Mouse (Mus musculus): ENCODE measurements around the gene Mprip. TPM values are rescaled to one million over a fixed set of nuclear protein-coding genes. Genes with fewer than 3 reads are reported as not detected.
"Not testable (repeated sequence)": the region's sequence is repeated elsewhere in the genome, so short reads cannot be mapped to it uniquely, and the experiment has no call there.

Mprip gene
- polyA plus RNA-seq, 1 experiment from 2014 or later: 24.6 TPM

GRCm38 (mm10) chr11:59733600-59733999, 72.5 kb downstream of the Mprip start:
- H3K4me3 ChIP-seq; H3K27me3 ChIP-seq (ENCODE audit: low read depth, poor library complexity, severe bottlenecking); H3K9me3 ChIP-seq (replicated peaks); DNase-seq (ENCODE audit: low spot score); H3K27ac ChIP-seq (replicated peaks): not testable (repeated sequence)
- 78% methylated on average over 5 of the region's 5 CpGs for WGBS
- H3K4me1 ChIP-seq: peaks cover 13% of the 10 kb centered on the region; the same call in 1 of the 2 replicates
- H3K36me3 ChIP-seq: peaks cover 94% of the 10 kb centered on the region

GRCm38 (mm10) chr11:59734335-59734734, 73.2 kb downstream of the Mprip start:
- 97% methylated on average over 1 of the region's 1 CpGs for WGBS
- no peak for DNase-seq (ENCODE audit: low spot score)

GRCm38 (mm10) chr11:59735938-59736337, 74.8 kb downstream of the Mprip start:
- 90% methylated on average over 4 of the region's 4 CpGs for whole genome bisulfite sequencing
- not testable (repeated sequence) for DNase-seq (ENCODE audit: low spot score); H3K9me3 ChIP-seq (replicated peaks); H3K4me3 ChIP-seq; H3K27me3 ChIP-seq (ENCODE audit: low read depth, poor library complexity, severe bottlenecking); H3K27ac ChIP-seq (replicated peaks)
- Histone ChIP-seq H3K4me1 (peaks cover 13% of the 10 kb centered on the region; the same call in 1 of the 2 replicates), H3K36me3 (peaks cover 94% of the 10 kb centered on the region)

More at GRCm38 (mm10) chr11:59734335-59734734, 73.2 kb downstream of the Mprip start:
- no peak overlapping the region for H3K27ac ChIP-seq (replicated peaks)
- H3K9me3 ChIP-seq (replicated peaks): no peaks in the 10 kb centered on the region
- H3K36me3 ChIP-seq: peaks cover 94% of the 10 kb centered on the region
- H3K27me3 ChIP-seq (ENCODE audit: low read depth, poor library complexity, severe bottlenecking): no peaks in the 10 kb centered on the region
- no peak overlapping the region for H3K4me3 ChIP-seq
- H3K4me1 ChIP-seq: peaks cover 13% of the 10 kb centered on the region; the same call in 1 of the 2 replicates

- DNase-seq (ENCODE audit: low spot score): no peak
- Histone ChIP-seq H3K27me3 (ENCODE audit: low read depth, poor library complexity, severe bottlenecking) (no peaks in the 10 kb centered on the region), H3K9me3 (replicated peaks) (no peaks in the 10 kb centered on the region), H3K4me1 (peaks cover 8% of the 10 kb centered on the region; the same call in 1 of the 2 replicates), H3K36me3 (peaks cover 94% of the 10 kb centered on the region), H3K27ac (replicated peaks) (no peak overlapping the region), H3K4me3 (no peak overlapping the region)
- 95% methylated on average over 12 of the region's 12 CpGs for WGBS
These were observed 76.1 kb downstream of the Mprip start for GRCm38 (mm10) chr11:59737250-59737649.

- DNase-seq (ENCODE audit: low spot score): no peak
- Histone ChIP-seq H3K4me3 (no peak overlapping the region), H3K9me3 (replicated peaks) (no peaks in the 10 kb centered on the region), H3K36me3 (peaks cover 99% of the 10 kb centered on the region), H3K4me1 (no peaks in the 10 kb centered on the region), H3K27me3 (ENCODE audit: low read depth, poor library complexity, severe bottlenecking) (no peaks in the 10 kb centered on the region), H3K27ac (replicated peaks) (no peak overlapping the region)
- WGBS: 94% methylated on average over 2 of the region's 2 CpGs
These were observed 78.9 kb downstream of the Mprip start for GRCm38 (mm10) chr11:59739996-59740395.

GRCm38 (mm10) chr11:59741915-59742314, 80.8 kb downstream of the Mprip start:
- no peaks in the 10 kb centered on the region for H3K9me3 ChIP-seq (replicated peaks)
- 100% methylated on average over 5 of the region's 5 CpGs for WGBS
- H3K36me3 ChIP-seq: peaks cover 89% of the 10 kb centered on the region
- no peak overlapping the region for H3K4me3 ChIP-seq
- H3K27me3 ChIP-seq (ENCODE audit: low read depth, poor library complexity, severe bottlenecking): no peaks in the 10 kb centered on the region
- H3K4me1 ChIP-seq: no peaks in the 10 kb centered on the region
- H3K27ac ChIP-seq (replicated peaks): no peak overlapping the region
- DNase-seq (ENCODE audit: low spot score): no peak

- Histone ChIP-seq H3K27me3 (ENCODE audit: low read depth, poor library complexity, severe bottlenecking) (no peaks in the 10 kb centered on the region), H3K4me1 (no peaks in the 10 kb centered on the region), H3K4me3 (no peak overlapping the region), H3K27ac (replicated peaks) (no peak overlapping the region), H3K36me3 (peaks cover 76% of the 10 kb centered on the region), H3K9me3 (replicated peaks) (no peaks in the 10 kb centered on the region)
- WGBS: 95% methylated on average over 2 of the region's 2 CpGs
- no peak for DNase-seq (ENCODE audit: low spot score)
These were observed 82.2 kb downstream of the Mprip start for GRCm38 (mm10) chr11:59743307-59743706.

GRCm38 (mm10) chr11:59743712-59744111, 82.6 kb downstream of the Mprip start:
- Histone ChIP-seq H3K27ac (replicated peaks) (no peak overlapping the region), H3K36me3 (peaks cover 75% of the 10 kb centered on the region), H3K27me3 (ENCODE audit: low read depth, poor library complexity, severe bottlenecking) (no peaks in the 10 kb centered on the region), H3K4me1 (no peaks in the 10 kb centered on the region), H3K9me3 (replicated peaks) (no peaks in the 10 kb centered on the region), H3K4me3 (no peak overlapping the region)
- 96% methylated on average over 1 of the region's 1 CpGs for WGBS
- DNase-seq (ENCODE audit: low spot score): no peak

- no peak overlapping the region for H3K27ac ChIP-seq (replicated peaks)
- no peaks in the 10 kb centered on the region for H3K27me3 ChIP-seq (ENCODE audit: low read depth, poor library complexity, severe bottlenecking)
- DNase-seq (ENCODE audit: low spot score): no peak
- no peaks in the 10 kb centered on the region for H3K9me3 ChIP-seq (replicated peaks)
- H3K4me3 ChIP-seq: no peak overlapping the region
- H3K36me3 ChIP-seq: peaks cover 75% of the 10 kb centered on the region
- 95% methylated on average over 4 of the region's 4 CpGs for WGBS
- no peaks in the 10 kb centered on the region for H3K4me1 ChIP-seq
These were observed 83.3 kb downstream of the Mprip start for GRCm38 (mm10) chr11:59744374-59744773.

GRCm38 (mm10) chr11:59745851-59746250, 84.7 kb downstream of the Mprip start:
- H3K27ac ChIP-seq (replicated peaks): no peak overlapping the region
- H3K9me3 ChIP-seq (replicated peaks): no peaks in the 10 kb centered on the region
- no peak overlapping the region for H3K4me3 ChIP-seq
- no peaks in the 10 kb centered on the region for H3K4me1 ChIP-seq
- WGBS: 92% methylated on average over 5 of the region's 5 CpGs
- no peaks in the 10 kb centered on the region for H3K27me3 ChIP-seq (ENCODE audit: low read depth, poor library complexity, severe bottlenecking)
- no peak for DNase-seq (ENCODE audit: low spot score)
- peaks cover 75% of the 10 kb centered on the region for H3K36me3 ChIP-seq

GRCm38 (mm10) chr11:59746614-59747013, 85.5 kb downstream of the Mprip start:
- WGBS: 85% methylated on average over 2 of the region's 2 CpGs
- H3K36me3 ChIP-seq: peaks cover 75% of the 10 kb centered on the region
- H3K4me3 ChIP-seq: no peak overlapping the region
- DNase-seq (ENCODE audit: low spot score): no peak
- H3K27ac ChIP-seq (replicated peaks): no peak overlapping the region
- H3K27me3 ChIP-seq (ENCODE audit: low read depth, poor library complexity, severe bottlenecking): no peaks in the 10 kb centered on the region
- H3K9me3 ChIP-seq (replicated peaks): no peaks in the 10 kb centered on the region
- no peaks in the 10 kb centered on the region for H3K4me1 ChIP-seq

- H3K27ac ChIP-seq (replicated peaks): no peak overlapping the region
- H3K4me1 ChIP-seq: no peaks in the 10 kb centered on the region
- peaks cover 75% of the 10 kb centered on the region for H3K36me3 ChIP-seq
- H3K27me3 ChIP-seq (ENCODE audit: low read depth, poor library complexity, severe bottlenecking): no peaks in the 10 kb centered on the region
- DNase-seq (ENCODE audit: low spot score): no peak
- 95% methylated on average over 3 of the region's 3 CpGs for WGBS
- H3K4me3 ChIP-seq: no peak overlapping the region
- no peaks in the 10 kb centered on the region for H3K9me3 ChIP-seq (replicated peaks)
These were observed 87.9 kb downstream of the Mprip start for GRCm38 (mm10) chr11:59749050-59749449.

GRCm38 (mm10) chr11:59754504-59754903, 93.4 kb downstream of the Mprip start:
- 97% methylated on average over 6 of the region's 6 CpGs for WGBS
- Histone ChIP-seq H3K27ac (replicated peaks) (no peak overlapping the region), H3K4me1 (no peaks in the 10 kb centered on the region), H3K4me3 (no peak overlapping the region), H3K36me3 (peaks cover 100% of the 10 kb centered on the region), H3K27me3 (ENCODE audit: low read depth, poor library complexity, severe bottlenecking) (no peaks in the 10 kb centered on the region), H3K9me3 (replicated peaks) (no peaks in the 10 kb centered on the region)
- no peak for DNase-seq (ENCODE audit: low spot score)

GRCm38 (mm10) chr11:59756351-59756750, 95.2 kb downstream of the Mprip start:
- no peak overlapping the region for H3K27ac ChIP-seq (replicated peaks)
- H3K36me3 ChIP-seq: peaks cover 100% of the 10 kb centered on the region
- WGBS: 76% methylated on average over 4 of the region's 4 CpGs
- H3K4me1 ChIP-seq: no peaks in the 10 kb centered on the region
- no peak overlapping the region for H3K4me3 ChIP-seq
- no peak for DNase-seq (ENCODE audit: low spot score)
- no peaks in the 10 kb centered on the region for H3K27me3 ChIP-seq (ENCODE audit: low read depth, poor library complexity, severe bottlenecking)
- H3K9me3 ChIP-seq (replicated peaks): no peaks in the 10 kb centered on the region

All from midbrain, embryonic 10.5 days (tissue).